Mouse (Mus musculus): ENCODE results near the gene Cyp11a1. TPM values are rescaled to one million over a fixed set of nuclear protein-coding genes. Genes with fewer than 3 reads are reported as not detected.

Gene Cyp11a1
- polyA plus RNA-seq, 1 experiment from 2014 or later = 46.0 TPM

DNA sequence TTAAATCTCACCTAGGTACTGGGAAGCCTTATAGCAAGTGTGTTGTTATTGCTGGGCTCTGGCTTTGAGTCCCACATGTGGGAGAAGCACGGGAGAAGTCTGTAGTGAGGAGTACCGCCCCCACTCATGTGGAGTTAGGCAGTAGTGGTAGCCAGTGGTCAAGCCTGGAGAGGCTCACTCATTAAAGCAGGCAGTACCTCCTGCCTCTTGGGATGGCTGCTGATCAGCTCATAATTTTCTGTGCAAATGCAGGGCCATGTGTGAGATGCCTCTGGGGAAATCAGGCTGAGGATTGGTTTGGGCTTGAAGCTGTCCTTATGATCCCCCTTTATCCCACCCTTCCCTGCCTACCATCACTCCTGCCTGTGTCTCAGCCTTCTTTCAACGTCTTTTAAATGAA, 68.3 kb downstream of the Cyp11a1 start:
- no peak for ATAC-seq (replicated peaks; ENCODE audit: low FRiP score)
- no peaks in the 10 kb centered on the region for H3K36me3 ChIP-seq
- no peak overlapping the region for H3K27ac ChIP-seq
- H3K27me3 ChIP-seq = peaks cover 7% of the 10 kb centered on the region; the same call in 1 of the 2 replicates
- H3K4me3 ChIP-seq (replicated peaks) = no peak overlapping the region
- 45% methylated on average over 3 of the region's 3 CpGs for WGBS
- H3K9ac ChIP-seq = no peak overlapping the region
- H3K4me1 ChIP-seq = no peaks in the 10 kb centered on the region
- no peak overlapping the region for H3K4me2 ChIP-seq
- no peaks in the 10 kb centered on the region for H3K9me3 ChIP-seq (replicated peaks)

Other genes with a start within 250 kb of the Cyp11a1 start
- gene Clk3, start 240.6 kb upstream of the Cyp11a1 start, polyA plus RNA-seq (2015; fragmentation: Nextera tagmentation; extraction: Ambion mirVana) = 71.0 and 71.8 TPM in 2 replicates
- 6.2 and 9.1 TPM in 2 replicates for gene Arid3b, start 169.6 kb upstream of the Cyp11a1 start, polyA plus RNA-seq (2015; fragmentation: Nextera tagmentation; extraction: Ambion mirVana)
- 104 and 114 TPM in 2 replicates for gene Ubl7, start 95.4 kb upstream of the Cyp11a1 start, polyA plus RNA-seq (2015; fragmentation: Nextera tagmentation; extraction: Ambion mirVana)
- gene Sema7a, start 66.3 kb upstream of the Cyp11a1 start, polyA plus RNA-seq (2015; fragmentation: Nextera tagmentation; extraction: Ambion mirVana) = 0.39 and 0.45 TPM in 2 replicates
- gene Stra6, start 57.4 kb downstream of the Cyp11a1 start, polyA plus RNA-seq (2015; fragmentation: Nextera tagmentation; extraction: Ambion mirVana) = 28.0 and 29.7 TPM in 2 replicates
- 0.29 and 0.44 TPM in 2 replicates for gene Ccdc33, start 112.4 kb downstream of the Cyp11a1 start, polyA plus RNA-seq (2015; fragmentation: Nextera tagmentation; extraction: Ambion mirVana)
- gene Islr, start 197.9 kb downstream of the Cyp11a1 start, polyA plus RNA-seq (2015; fragmentation: Nextera tagmentation; extraction: Ambion mirVana) = 78.7 and 94.7 TPM in 2 replicates
- gene Islr2, start 197.9 kb downstream of the Cyp11a1 start, polyA plus RNA-seq (2015; fragmentation: Nextera tagmentation; extraction: Ambion mirVana) = 0.39 and 0.51 TPM in 2 replicates
- 21.0 and 24.7 TPM in 2 replicates for gene Pml, start 243.4 kb downstream of the Cyp11a1 start, polyA plus RNA-seq (2015; fragmentation: Nextera tagmentation; extraction: Ambion mirVana)
- gene Stoml1, start 246.8 kb downstream of the Cyp11a1 start, polyA plus RNA-seq (2015; fragmentation: Nextera tagmentation; extraction: Ambion mirVana) = 29.9 and 33.6 TPM in 2 replicates

Measured in kidney, embryonic 15.5 days (tissue).